Mouse (Mus musculus) monocyte, adult 5-6 weeks (primary cell): ENCODE measurements at regions not wholly inside any gene's neighbourhood (a gene's known extent, or its start where the extent isn't known, plus 50 kb on each side); places are given as distances from the start of the nearest gene placed in this dataset.

Source experiments
- ATAC-seq: fragments of 153-309, 156-312 bp; replicated peaks from 2 replicates; pipeline ENCODE4 v1.8.0; 2017; ENCODE audit warnings: mild to moderate bottlenecking; ENCODE audit not compliant: low TSS enrichment, insufficient number of reproducible peaks, severe bottlenecking, poor library complexity, low FRiP score

DNA sequence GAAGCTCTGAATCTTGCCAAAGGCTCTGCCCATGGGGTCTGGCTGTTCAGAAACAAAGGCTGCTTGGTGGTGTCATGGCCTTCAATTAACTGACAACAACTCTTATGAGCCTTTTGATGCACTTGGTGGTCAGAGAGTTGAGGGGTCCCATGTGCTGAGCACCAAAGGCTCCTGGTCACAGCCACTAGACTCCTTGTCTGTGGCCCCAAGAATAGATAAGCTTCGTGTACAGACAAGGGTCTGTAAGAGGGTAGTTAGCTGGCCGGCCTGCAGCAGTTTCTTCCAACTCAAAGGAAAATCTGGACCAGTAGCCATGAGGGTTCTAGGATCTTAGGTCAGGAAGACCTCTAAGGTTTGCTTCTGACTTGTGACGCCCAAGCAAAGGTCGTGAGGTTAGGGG, 421.9 kb downstream of the Cd83 start:
- ATAC-seq = no peak

DNA sequence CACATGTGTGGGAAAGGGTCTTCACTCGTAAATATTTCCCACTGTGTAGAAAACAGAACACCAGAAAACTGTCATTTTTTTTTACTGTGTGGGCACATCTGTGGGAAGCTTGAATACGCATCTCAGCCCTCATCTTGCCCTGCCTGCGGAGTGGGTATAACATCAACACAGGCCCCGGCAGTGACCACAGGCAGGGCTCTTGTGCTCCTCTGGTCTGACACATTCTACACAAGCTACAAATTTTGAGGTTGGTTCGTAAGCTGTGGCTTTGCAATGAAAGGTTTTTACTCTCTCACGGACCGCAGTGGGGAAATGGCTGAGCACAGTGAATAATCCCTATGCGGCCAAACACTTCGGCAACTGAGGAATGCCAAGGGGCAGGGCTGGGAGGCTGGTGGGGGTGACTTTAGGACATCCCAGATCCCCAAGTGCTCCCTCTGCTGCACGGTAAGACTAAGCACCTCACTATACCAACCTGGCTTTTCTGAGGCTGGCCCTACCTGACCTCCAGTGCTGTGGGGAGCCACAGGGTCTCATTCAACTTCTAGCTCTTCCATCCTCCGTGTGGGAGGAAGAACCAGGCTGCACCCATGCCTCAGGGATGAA, 422.9 kb downstream of the Cd83 start:
- no peak for ATAC-seq

DNA sequence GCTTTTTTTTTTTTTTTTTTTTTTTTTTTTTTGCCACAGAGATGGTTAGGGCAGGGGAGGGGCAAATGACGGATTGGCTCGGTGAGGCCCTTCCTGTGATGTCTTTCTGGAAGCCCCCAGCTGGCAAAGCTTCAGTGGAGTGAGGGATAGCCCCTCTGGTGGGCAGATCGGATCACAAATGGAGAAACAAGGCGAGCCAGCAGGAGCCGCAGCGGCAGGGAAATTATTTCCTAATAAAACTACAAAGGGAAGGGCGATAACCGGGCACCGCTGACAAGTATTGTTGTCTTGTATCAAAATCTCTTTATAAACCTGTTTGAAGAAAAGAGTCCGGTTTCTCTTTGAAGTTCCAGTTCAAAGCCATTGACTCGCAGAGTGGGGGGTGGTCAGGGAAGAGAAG, 424.5 kb downstream of the Cd83 start:
- no peak for ATAC-seq

DNA sequence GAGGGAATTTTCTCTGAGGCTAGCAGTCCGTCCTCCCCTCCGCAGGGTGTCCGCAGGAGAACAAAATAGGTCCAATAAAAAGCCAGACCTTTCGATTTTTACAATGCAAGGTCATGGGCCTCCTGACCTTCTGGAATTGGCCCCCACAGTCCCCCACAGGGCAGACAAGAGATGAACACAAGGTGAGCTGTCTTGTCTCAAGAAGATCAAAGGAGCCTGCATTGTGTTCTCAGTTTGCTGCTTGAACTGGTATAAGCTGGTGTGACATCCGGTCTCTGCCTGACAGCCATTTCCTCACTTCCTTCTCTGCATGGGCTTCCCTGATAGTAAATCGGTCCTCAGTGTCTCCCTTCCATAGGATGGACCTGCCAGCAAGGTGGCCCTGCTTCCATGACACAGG, 425.5 kb downstream of the Cd83 start:
- ATAC-seq = no peak

DNA sequence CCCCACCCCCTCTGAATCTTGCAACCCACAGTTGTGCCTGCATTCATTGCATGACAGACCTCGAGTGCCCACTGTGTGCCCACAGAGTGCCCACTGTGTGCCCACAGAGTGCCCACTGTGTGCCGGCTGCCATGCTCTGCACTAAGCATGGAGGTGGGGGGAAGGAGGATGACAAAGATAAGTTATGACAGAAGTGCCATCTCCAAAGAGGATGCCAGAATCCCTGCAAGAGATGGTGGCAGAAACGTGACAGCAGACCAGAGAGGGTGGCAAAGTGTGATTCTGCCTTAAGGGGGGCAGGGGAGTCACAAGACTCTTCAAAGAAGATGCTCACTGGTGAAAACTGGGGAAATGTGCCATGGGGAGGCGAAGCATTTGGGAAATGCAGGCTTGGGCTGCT, 427.8 kb downstream of the Cd83 start:
- ATAC-seq = no peak

DNA sequence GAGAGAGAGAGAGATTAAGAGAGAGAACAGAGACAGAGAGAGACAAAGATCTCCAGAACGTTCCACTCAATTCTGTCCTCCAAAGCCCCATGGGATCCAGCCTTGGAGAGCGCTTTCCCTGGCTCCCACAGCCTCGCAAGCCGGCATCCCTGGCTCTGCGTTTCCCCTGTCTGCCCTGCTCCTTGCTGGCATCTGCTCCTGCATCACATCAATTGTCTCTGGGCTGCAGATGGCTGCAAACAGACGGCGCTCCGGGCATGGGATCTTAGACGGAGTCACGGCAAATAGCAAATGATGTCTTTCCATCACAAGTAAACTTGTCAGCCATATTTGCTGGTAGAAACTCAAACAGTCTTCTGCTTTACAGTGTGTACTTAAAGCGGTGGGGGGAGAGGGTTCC, 428.4 kb downstream of the Cd83 start:
- no peak for ATAC-seq

DNA sequence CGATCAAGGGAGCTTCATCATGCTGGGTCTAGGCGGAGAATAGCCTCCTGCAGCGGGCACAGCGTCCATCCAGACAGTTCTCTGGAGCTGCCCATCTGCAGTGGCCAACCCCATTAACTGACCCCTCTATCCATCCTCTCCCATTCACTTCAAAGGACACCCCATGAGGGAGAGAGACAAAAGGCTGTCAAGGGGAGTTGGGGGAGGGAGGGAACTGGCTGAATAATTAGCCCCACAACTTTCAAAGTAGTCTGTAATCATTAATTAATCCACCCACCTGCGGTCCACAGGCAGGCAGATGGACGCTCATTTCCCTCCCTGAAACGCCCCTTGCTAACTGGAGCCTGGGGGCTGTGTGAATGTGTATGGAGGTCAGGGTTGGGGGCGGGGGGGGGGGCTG, 433.7 kb downstream of the Cd83 start:
- ATAC-seq = no peak

DNA sequence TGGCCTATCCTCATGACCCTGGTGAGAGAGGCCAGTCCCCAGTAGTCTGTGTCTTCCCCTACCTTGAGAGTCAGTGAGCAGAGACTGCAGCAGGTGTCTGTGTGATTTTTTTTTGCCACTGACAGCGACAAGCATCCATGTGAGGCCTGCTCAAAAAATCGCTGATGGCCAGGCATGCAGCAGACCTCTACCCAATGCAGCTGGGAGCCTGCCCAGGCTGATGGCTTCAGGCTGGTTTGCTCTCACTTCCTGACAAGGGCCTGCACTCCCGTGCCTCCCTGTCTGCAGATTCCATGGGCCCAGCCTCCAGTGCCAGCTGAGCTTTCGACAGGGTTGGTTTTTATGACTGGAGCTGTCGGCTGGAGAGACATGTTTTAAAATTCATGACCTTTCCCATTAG, 437.1 kb downstream of the Cd83 start:
- ATAC-seq = no peak

DNA sequence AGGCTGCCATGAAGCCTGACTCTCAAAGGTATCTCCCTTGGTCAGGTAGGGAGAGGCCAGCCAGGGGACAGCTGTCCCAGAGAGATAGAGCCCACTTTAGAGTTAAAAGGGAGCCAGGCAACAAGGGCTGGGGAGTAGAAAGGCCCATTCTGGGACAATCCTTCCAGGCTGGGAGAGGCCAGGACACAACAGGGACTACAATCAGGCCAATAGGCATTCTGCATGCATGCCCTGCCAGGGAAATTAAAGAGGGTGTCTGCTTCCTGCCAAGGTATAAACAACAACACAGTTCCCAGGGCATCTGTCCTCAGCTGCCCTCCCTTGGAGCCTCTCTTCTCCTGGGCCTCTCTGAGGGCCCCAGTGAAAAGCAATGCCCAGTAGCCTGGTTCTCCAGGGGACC, 437.8 kb downstream of the Cd83 start:
- ATAC-seq = no peak

DNA sequence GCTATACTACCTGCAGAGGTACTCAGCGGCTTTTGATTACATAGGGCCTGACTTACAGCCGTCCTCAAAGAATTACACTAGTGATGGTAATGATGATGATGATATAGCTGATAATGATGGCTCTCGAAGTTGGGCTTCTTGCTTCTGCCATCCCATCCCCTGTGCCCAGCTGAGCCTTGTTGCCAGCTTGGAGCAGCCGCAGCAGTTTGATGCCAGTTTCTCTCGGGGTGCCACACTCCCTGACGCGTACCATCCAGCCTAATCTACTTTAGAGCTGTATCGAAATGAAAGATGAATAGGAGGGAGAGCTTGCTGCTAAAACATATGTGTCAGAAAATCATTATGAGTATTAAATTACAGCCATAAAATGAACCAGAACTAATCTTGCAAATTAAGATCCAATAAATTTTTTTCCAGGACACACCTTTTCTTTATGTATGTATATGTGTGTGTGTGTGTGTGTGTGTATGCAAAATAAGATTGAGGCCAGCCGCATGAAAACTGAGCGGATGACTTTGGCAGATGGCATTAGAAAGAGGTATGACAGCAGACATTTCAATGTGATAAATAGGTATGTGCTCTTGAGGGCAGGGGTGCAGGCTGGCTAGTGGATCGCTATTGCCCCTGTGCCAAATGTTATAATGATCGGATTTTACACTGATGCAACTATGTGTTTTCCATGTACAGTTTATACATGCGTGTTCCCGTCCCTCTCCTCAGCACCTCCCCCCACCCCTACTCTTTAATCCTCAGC, 443.3 kb downstream of the Cd83 start:
- ATAC-seq = no peak

DNA sequence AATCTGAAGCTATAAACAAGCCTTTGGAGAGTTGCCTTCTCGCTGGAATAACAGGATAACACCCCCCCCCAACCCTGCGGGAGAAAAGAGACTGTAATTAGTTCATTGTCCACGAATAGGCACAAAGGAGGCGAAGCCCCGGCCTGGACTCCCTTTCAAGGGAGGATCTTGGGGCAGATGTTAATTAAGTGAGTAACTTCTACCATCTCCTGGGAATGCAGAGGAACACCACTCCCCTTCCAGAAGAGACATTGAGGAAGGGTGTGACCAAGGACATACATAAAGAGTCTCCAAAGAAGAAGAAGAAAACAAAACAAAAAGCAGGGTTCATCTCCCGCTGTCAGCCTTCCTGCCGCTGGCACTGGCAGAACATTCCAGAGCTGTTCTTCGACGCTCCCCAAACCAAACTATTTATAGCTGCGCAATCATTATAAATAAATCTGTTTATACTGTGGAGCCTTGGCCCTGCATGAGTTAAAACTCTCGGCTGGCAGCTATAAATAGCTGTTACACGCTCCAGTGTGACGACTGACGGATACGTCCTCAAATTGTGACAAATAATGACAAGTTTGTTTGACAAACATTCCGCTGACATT, 444.1 kb downstream of the Cd83 start:
- ATAC-seq = no peak

DNA sequence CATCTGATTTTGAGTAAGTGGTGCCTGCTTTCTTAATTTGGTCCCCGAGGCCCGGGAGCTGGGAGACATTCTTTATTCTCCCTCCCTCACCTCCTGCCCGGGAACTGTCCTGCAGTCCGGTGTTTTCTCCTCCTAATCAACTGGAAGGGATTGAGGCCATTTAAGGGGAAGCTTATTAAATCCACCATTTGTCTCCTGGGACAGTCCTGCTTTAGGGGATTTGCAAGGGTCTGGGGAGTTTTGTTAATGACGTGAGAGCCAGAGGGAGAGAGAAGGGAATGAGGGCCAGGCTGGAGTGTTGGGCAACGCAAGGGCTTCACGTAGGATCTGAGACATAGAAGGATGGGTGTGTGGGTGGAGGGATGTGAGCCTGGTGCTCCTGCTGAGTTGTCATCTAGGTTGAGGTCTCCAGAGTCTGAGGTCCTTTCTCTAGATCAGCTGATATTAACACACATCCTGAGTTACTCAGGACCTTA, 444.6 kb downstream of the Cd83 start:
- ATAC-seq = no peak

DNA sequence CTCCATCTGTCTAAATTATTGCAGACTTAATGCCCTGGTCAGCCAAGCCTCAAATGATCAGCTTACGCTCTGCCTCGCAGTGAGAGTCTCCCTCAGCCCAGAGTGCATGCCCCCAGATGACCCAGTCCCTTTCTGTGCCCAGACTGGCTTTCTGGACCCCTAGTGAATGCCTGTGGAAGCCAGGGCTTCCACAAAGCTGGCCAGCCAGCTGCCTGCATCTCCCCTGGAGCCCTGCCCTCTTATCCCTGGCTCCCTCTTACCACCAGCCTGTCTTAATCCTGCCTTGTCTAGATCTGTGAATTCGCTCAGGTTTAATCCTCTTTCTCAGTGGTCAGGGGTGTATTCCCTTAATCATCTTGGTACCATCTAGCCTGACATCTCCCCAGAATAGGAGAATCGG, 446.8 kb downstream of the Cd83 start:
- ATAC-seq = no peak

DNA sequence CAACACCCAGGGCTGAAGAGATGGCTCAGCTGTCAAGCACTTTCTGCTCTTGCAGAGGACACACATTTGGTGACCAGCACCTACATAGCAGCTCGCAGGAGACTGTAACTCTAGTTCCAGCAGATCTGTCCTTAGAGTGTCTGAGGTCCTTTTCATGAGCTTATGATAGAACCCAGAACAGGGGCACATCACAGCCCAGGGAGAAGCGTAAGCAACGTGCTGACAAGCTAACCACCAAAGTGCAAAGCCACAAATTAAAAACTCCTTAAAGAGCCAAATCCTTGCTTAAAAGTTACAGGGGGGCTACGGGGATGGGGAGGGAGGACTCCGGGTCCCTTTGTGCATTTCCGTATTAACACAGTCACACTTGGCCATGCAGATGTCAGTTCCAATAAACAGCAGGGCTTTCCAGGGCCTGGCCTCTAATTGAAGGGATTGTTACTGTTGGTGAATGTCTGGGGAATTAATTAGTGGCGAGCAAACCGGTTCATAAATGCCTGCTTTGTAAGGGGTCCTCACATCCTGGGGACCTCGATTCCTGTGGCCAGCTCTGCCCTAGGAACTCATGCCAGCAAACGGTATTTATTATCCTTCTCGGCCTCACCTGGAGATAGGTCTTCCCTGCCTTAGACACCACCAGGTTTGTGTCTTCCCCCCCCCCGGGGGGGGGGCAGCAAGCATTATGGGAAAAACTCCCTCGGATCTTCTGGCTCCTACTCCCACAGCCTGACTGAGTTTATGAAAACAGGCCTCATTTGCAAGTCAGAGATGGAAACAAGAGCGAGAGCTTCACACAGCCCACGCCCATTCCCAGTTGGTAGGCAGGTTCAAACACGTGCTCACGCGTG, 447.5 kb downstream of the Cd83 start:
- ATAC-seq = no peak

DNA sequence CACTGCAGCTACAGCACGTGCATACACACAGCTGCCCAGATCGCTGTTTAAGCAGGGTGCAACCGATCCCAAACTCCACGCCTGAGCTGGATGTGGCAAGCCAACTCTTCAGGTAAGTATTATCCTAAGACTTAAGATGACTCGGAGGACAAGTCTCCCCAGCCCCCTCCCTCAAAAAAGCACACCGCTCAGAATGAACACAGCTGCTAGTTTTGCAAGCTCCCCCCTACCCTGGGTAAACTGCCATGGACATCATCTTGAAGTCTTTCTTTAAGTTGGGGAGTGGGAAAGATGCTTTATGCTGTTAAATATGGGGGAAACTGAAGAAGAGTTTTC, 448.1 kb downstream of the Cd83 start:
- no peak for ATAC-seq

DNA sequence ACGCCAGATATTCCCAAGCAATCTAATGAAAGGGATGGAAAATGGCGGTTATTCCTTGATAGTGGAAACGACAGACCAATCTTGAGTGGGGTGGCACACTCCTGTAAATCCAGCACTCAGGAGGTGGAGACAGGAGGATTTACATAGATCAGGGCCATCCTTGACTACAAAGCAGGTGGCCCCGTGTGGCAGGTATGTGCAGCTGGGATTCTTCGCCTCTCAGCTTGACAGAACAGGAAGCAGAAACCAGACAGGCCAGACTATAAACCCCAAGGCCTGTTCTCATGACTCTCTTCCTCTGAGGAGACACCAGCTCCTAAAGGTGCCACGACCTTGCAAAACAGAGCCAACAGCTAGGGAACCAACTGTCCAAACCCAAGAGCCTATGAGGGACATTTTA, 449.7 kb downstream of the Cd83 start:
- ATAC-seq = no peak

DNA sequence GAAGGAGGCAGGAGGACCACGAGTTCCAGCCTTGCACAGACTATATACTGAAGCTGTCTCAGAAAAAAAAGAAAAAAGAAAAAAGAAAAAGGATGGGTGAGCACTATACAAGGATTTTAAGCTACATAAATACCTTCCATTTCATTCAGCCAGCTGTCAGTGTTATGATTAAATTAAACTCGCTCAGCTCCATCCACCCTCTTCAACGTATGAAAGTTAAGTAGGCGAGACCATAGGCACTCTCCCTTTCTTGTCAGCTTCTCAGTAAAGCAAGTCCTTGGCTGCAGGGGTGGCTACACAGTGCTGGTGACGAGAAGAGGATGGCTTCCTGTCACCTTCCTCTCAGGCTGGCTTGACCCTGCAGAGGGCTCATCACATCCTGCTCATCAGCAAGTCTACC, 450.7 kb downstream of the Cd83 start:
- ATAC-seq = no peak

DNA sequence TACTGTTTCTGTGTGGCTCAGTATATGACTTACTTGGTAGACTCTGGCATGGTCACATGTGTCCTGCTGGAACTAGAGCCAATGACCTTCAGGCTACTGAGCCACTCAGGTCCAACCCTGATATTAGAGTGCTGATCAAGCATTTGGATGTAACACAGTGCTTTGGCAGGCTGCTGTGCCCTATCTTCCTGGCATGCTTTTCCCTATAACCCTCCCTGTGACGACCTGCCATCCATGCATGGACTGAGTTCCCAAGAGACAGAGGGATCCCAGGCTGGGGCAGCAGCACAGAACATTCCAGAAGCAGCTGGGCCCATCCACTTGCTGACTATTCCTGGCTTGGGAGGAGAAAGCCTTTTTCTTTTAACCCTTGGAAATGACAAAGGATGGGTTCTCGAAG, 451.4 kb downstream of the Cd83 start:
- ATAC-seq = no peak

DNA sequence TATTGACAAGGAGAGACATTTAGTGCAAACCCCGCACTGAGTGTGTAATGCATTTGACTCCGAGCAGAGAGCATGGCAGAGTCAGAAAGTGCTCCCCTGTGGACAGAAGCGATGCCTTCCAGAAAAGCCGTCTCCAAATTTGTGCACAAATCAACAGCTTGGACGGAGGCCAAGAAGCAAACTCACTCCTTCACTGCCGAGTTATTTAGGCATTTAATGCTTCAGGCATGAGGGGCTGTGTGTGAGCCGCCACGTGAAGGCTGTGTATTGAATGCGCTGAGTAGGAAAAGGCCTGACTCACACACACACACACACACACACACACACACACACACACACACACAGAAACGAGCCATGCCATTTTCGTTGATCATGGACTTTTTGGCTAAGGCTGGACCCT, 453.7 kb downstream of the Cd83 start:
- no peak for ATAC-seq

DNA sequence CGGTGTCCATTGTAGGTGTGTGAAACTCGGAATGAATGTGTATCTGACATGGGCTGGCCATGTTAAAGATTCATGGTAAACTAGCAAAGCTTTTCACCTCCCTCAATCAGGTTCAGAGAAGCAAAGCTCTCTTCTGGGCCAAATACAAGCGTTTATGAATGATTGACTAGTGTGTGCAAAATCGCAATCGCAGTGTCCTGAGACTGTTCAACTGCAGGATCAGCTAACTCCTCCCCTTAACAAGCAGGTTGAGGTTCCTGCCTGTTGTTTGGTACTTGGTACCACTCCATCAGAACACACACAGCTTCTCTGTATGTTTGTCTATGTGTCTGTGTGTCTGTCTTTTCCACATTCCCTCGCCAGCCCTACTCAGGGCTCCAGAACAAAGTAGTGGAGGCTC, 458.6 kb downstream of the Cd83 start:
- ATAC-seq = no peak
